Mouse (Mus musculus) left cerebral cortex, postnatal 25 days (tissue): Measurements from ENCODE around the gene Anxa8. TPM values are rescaled to one million over a fixed set of nuclear protein-coding genes. Genes with fewer than 3 reads are reported as not detected.

Source experiments
- DNase-seq, 2 experiments: peaks; one replicate each; pipeline ENCODE4 v3.0.0; 2022; ENCODE audit warnings: low spot score in 2 of 2, mixed read lengths in 1 of 2
- intact Hi-C: fragments of 180-260 bp; cut with DNase I; formaldehyde crosslinking; loops from one replicate; pipeline ENCODE4 v1.15.1; 2025
- total RNA-seq, 2 experiments: library from RNA; stranded (reverse); gene quantifications; 2 replicates each; pipeline ENCODE4 v1.2.3; 2021

The Anxa8 gene
- total RNA-seq, 2 experiments from 2014 or later: 0.87 to 1.1 TPM

DNA sequence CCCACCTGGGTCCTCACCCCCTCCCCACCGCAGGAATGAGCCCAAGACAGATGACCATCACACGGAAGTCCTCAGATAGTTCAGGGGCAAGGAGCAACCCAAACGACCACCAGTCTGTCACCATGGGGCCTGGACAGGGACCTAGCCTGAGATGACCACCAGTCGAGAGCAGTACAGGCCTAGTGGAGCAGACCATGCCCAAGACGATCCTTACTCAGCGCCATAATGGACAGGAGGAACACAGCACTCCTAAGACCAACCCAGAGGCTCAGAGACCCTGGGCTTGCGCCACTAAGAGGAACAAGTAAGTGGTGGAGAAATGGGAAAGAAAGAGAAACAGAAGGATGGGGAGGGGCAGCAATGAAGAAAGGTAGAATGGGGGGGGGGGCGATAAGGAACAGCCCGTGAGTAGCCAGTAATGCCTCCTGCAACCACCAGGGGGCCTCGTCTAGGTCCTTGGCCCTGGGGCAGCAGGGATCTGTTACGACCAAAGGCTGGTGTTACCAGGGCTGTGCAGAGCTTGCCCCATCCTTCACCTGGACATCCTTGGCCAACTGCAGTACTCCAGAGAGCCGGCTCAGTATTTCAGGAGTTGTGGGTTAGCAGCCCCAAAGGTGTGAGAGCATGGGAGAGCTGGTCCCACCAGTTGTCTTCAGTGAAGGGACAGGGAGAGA is 20.7 kb downstream of the Anxa8 start:
- no peak for DNase-seq
- intact Hi-C loops: no loop called here

- intact Hi-C loops: no loop called here
- no peak for DNase-seq
These were observed 21.8 kb downstream of the Anxa8 start for GRCm38 (mm10) chr14:34107594-34107993.

DNA sequence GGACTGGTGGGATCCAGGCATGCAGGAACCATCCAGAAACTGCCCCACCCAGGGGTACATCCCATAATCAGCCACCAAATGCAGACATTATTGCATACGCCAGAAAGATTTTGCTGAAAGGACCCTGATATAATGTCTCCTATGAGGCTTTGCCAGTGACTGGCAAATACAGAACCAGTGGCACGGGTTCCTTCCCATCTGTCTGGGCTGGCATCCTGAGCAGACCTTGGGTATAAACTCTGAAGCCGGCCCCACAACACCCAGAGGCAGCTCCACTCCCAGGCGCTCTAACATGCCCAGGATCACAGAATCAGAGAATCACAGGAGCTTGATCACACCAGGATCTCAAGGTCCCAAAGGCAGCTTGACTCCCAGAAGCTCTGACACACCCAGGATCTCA is 28.5 kb downstream of the Anxa8 start:
- no peak for DNase-seq
- intact Hi-C loops: no loop called here

- intact Hi-C loops: no loop called here
- no peak for DNase-seq
These were observed 33.4 kb downstream of the Anxa8 start for GRCm38 (mm10) chr14:34119046-34119723.

DNA sequence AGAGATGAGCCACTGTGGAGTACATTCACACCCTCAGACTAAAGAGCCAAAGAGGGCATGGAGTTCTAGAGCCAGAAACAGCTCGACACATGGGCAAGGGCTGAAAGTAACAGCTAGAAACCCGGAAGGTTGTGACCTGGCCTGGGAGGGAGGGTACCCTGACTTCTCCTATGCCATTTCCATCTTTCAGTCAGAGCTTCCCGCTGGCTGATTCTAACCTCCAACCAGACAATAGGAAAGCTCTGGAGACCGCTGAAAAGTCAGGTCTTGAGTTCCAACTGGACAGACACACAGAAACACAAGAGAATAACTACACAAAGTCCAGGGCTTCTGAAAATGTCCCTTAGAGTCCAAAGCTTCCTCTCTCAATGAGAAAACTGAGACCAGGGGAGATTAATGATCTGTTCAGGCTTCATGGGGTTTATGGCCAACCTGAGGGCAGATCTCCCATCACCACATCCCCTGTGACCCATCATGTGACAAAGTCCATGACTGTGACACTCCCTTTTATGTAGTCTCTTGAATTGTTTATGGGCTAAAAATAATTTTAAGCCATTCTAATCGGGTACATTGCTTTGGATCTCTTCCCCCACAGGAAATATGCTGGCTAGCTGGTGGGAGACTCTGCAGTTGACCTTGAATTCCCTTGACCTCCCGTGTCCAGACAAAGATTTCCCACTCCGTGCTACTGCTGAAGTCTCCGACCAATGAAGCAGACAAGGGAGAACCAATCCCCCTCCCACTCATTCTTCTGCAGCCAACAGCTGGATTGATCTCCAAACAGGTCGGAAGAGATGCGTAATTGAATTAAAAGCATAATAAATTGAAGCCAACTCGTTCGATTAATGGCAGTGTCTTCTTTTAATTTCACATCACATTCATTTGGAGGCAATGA is 34.5 kb downstream of the Anxa8 start:
- intact Hi-C loops: no loop called here
- DNase-seq: no peak

DNA sequence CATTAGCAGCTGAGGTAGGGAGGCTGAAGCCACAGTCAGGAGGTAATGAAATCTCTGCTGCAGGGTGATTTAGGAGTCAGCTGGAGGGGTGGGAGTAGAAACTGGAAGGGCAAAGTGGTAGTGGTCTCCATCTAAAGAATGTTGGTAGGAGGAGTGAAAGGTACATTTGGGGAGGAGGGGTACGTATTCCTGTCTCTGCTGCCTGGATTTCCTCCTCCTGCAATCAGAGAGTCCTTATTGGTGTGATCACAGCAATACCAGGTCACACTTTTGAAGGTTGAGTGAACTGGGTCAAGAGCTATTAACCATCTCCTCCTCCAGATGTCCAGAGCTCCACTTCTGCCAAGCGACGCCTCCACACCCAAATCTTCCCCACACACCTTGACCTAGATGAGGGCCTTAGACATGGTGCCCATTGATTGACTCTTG is 35.2 kb downstream of the Anxa8 start:
- intact Hi-C loops: no loop called here

GRCm38 (mm10) chr14:34121691-34122090 is 35.9 kb downstream of the Anxa8 start:
- intact Hi-C loops: no loop called here
- DNase-seq: no peak

More for the DNA sequence above, 35.2 kb downstream of the Anxa8 start:
- DNase-seq: no peak

DNA sequence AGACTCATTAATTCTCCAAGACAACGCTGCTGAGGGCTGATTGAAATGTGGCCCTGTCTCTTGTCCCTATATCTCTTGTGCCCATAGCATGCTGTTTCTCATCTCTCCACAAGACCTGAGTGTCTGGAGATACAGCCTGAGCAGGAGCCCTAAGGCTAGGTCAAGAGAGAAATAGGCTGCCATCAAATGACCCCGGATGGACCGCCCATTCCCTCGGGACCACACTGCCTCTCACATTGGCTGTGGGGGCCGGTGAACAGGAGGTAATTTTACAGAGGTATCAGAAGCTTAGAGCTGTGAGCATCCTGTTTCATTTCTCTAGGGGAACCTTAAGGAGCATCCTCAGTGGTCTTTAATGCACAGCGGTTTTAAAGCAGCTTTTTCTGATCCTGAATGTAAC is 45.4 kb downstream of the Anxa8 start:
- no peak for DNase-seq
- intact Hi-C loops: no loop called here

DNA sequence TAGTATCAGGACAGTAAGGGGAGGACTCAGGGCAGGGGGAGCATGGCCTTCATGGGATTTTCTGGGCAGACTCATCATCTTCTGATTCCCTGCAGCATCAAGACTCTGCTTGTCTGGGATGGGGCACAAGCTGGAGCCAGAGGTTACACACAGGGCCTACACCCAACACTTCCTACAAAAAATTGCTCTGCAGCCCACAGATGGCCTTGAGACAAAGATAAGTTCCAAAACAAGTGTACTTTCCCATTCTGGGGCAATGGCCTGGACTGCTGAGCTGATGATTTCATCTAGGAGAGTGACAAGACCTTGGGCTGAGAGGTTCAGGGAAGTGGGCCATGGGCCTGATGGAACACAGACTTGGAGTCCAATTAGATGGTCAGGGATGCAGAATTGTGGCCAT is 49.6 kb downstream of the Anxa8 start:
- intact Hi-C loops: no loop called here
- no peak for DNase-seq

- DNase-seq: no peak
- intact Hi-C loops: no loop called here
These were observed 54.2 kb downstream of the Anxa8 start for GRCm38 (mm10) chr14:34139671-34140664.

DNA sequence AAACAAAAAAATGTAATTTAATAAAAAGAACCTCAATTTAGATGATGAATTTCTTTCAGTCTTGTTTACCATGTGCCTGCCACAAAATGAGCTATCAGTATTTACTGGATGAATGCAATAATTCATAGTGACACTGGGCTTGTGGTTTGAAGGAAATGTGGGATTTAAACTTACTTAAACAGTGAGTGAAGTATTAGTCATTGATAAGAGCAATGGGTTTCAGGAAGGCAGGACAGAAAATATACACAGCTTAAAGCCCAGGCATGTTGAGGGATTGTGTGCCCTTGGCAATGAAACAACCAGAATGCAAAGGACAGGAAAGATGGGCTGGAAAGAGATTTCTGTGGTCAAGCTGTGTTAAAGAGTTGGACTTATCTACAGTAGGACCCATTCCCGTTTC is 56.5 kb downstream of the Anxa8 start:
- no peak for DNase-seq
- intact Hi-C loops: no loop called here

- no peak for DNase-seq
- intact Hi-C loops: no loop called here
These were observed 57.1 kb downstream of the Anxa8 start for GRCm38 (mm10) chr14:34142915-34143314.

Other genes starting within 250 kb of the Anxa8 start
- 1 to 10 TPM; 3.4 to 3.9 TPM for gene Gdf10, start 162.4 kb upstream of the Anxa8 start, total RNA-seq
- gene Gdf2, start 144.9 kb upstream of the Anxa8 start, total RNA-seq: not detected
- under 1 TPM in 1 of 2 experiments, not detected in 1; 0.09 TPM for gene Rbp3, start 132.0 kb upstream of the Anxa8 start, total RNA-seq
- gene Zfp488, start 107.2 kb upstream of the Anxa8 start, total RNA-seq: 1 to 10 TPM; 3.5 to 4.8 TPM
- gene Gm30083, start 70.8 kb upstream of the Anxa8 start, total RNA-seq: not detected
- gene Gm5460, start 69.2 kb upstream of the Anxa8 start, total RNA-seq: not detected
- gene Antxrl, start 33.3 kb upstream of the Anxa8 start, total RNA-seq: not detected
- not detected for gene A630023A22Rik, start 16.8 kb downstream of the Anxa8 start, total RNA-seq
- not detected for gene Npy4r, start 66.5 kb downstream of the Anxa8 start, total RNA-seq
- gene Gprin2, start 115.7 kb downstream of the Anxa8 start, total RNA-seq: 1 to 10 TPM; 2.3 to 3.3 TPM
- under 1 TPM; 0.71 to 0.96 TPM for gene Syt15, start 133.6 kb downstream of the Anxa8 start, total RNA-seq
- gene Shld2, start 224.5 kb downstream of the Anxa8 start, total RNA-seq: 10 to 100 TPM; 11.9 to 12.5 TPM
- gene Glud1, start 224.7 kb downstream of the Anxa8 start, total RNA-seq: 100 to 1,000 TPM; 267 to 275 TPM